Mouse (Mus musculus): ENCODE data around the gene Git1. TPM values are rescaled to one million over a fixed set of nuclear protein-coding genes. Genes with fewer than 3 reads are reported as not detected.

The Git1 gene
- polyA plus RNA-seq, 1 experiment from 2014 or later = 10.3 TPM

- Histone ChIP-seq H3K27ac (no peak overlapping the region), H3K4me1 (replicated peaks) (no peaks in the 10 kb centered on the region), H3K9me3 (no peaks in the 10 kb centered on the region), H3K4me2 (no peak overlapping the region), H3K9ac (replicated peaks) (no peak overlapping the region), H3K36me3 (peaks cover 11% of the 10 kb centered on the region), H3K27me3 (no peaks in the 10 kb centered on the region), H3K4me3 (replicated peaks) (no peak overlapping the region)
- WGBS = 92% methylated on average over 3 of the region's 3 CpGs
- no peak for ATAC-seq (ENCODE audit: insufficient number of reproducible peaks, insufficient read depth, low FRiP score, low TSS enrichment, low read depth)
These were observed 36.3 kb downstream of the Git1 start for GRCm38 (mm10) chr11:77529644-77530043.

DNA sequence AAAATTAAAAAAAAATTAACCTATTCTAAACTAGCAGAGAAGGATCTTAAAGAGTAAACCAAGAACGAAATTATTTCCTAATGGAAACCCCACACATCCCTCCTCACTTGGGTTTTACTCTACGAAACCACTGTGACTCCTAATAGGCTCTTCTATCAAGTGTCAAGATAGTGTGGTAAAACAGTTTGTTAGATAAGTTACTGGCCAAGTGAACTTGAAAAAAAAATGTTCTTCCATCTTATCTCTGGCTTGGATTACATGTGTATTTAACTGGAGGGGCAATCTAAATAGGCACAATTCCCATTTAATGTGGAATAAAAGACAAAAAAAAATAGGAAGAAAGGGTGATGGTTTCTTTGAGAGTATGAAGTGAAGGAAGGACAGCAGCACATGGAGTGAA is 37.5 kb downstream of the Git1 start:
- H3K27me3 ChIP-seq = no peaks in the 10 kb centered on the region
- 93% methylated on average over 2 of the region's 2 CpGs for WGBS
- no peak for ATAC-seq (ENCODE audit: insufficient number of reproducible peaks, insufficient read depth, low FRiP score, low TSS enrichment, low read depth)

DNA sequence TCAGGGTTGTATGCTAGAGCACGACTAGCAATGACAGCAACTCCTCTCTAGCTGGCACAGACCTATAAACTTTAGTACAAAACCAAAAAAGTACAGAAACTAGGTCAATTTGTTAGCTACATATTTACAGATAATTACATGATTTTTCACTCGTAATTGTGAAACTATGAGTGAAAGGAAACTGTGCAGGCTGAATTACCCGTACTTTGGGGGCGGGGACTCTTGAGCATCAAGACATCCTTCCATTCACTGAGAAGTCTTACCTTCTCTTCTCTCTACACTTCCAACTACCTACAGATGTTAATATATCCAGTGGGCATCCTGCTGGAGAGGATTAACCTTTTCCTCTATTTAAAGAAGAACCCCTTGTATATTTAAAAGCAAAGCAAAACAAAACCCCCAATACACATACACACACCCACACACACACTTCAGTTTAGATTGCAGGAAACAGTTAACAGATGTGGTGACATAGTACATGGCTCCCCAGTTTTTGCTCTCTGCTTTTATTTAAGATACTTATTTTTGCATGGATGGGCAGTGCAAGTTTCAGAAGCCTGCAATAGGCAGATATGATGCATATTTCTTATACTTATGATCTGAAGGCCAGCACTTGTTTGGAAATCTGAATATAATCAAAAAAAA is 39.0 kb downstream of the Git1 start:
- H3K27me3 ChIP-seq = no peaks in the 10 kb centered on the region
- ATAC-seq (ENCODE audit: insufficient number of reproducible peaks, insufficient read depth, low FRiP score, low TSS enrichment, low read depth) = no peak
- no peak overlapping the region for H3K27ac ChIP-seq
- H3K9ac ChIP-seq (replicated peaks) = no peak overlapping the region
- no peak overlapping the region for H3K4me3 ChIP-seq (replicated peaks)
- no peaks in the 10 kb centered on the region for H3K9me3 ChIP-seq
- peaks cover 26% of the 10 kb centered on the region for H3K36me3 ChIP-seq
- H3K4me1 ChIP-seq (replicated peaks) = no peaks in the 10 kb centered on the region
- WGBS = 90% methylated on average over 4 of the region's 4 CpGs
- H3K4me2 ChIP-seq = no peak overlapping the region

More for the DNA sequence above, 37.5 kb downstream of the Git1 start:
- H3K4me3 ChIP-seq (replicated peaks) = no peak overlapping the region
- no peak overlapping the region for H3K27ac ChIP-seq
- peaks cover 17% of the 10 kb centered on the region for H3K36me3 ChIP-seq
- H3K4me2 ChIP-seq = no peak overlapping the region
- H3K4me1 ChIP-seq (replicated peaks) = no peaks in the 10 kb centered on the region
- no peaks in the 10 kb centered on the region for H3K9me3 ChIP-seq
- no peak overlapping the region for H3K9ac ChIP-seq (replicated peaks)

DNA sequence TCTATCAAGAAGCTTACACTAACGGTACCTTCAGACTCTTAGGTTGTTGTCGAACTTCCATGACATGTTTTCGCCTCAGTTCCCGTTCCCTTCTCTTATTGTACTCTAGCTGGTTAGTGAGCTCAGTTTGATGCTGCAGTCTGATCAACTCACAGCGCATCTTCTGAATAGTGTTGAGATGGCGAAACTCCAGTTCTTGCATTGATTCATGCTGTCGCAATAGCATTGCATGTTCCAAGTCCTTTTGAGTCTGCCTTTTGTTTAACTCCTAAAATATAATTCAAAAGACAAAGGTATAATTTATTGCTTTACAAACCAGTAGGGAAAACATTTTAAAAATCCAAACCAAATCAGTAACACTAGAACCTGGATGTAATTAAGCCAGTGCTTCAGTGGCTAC is 51.9 kb downstream of the Git1 start:
- no peak for ATAC-seq (ENCODE audit: insufficient number of reproducible peaks, insufficient read depth, low FRiP score, low TSS enrichment, low read depth)
- no peaks in the 10 kb centered on the region for H3K4me1 ChIP-seq (replicated peaks)
- no peak overlapping the region for H3K27ac ChIP-seq
- H3K9me3 ChIP-seq = no peaks in the 10 kb centered on the region
- no peak overlapping the region for H3K4me2 ChIP-seq
- H3K36me3 ChIP-seq = peaks cover 91% of the 10 kb centered on the region
- H3K9ac ChIP-seq (replicated peaks) = no peak overlapping the region
- WGBS = 92% methylated on average over 7 of the region's 7 CpGs
- H3K27me3 ChIP-seq = no peaks in the 10 kb centered on the region
- no peak overlapping the region for H3K4me3 ChIP-seq (replicated peaks)

Other genes with a start within 250 kb of the Git1 start
- gene Coro6, start 31.2 kb upstream of the Git1 start, polyA plus RNA-seq (2016; fragmentation: Nextera tagmentation; extraction: Ambion mirVana) = 0.33 and 0.54 TPM in 2 replicates
- 12.9 and 13.1 TPM in 2 replicates for gene Ankrd13b, start 3.9 kb upstream of the Git1 start, polyA plus RNA-seq (2016; fragmentation: Nextera tagmentation; extraction: Ambion mirVana)
- gene Abhd15, start 21.6 kb downstream of the Git1 start, polyA plus RNA-seq (2016; fragmentation: Nextera tagmentation; extraction: Ambion mirVana) = 1.5 and 2.4 TPM in 2 replicates
- 49.1 and 53.2 TPM in 2 replicates for gene Trp53i13, start 22.4 kb downstream of the Git1 start, polyA plus RNA-seq (2016; fragmentation: Nextera tagmentation; extraction: Ambion mirVana)
- gene Gm10392, start 25.6 kb downstream of the Git1 start, polyA plus RNA-seq (2016; fragmentation: Nextera tagmentation; extraction: Ambion mirVana) = not detected in 2 replicates
- 12.7 and 13.9 TPM in 2 replicates for gene Taok1, start 114.3 kb downstream of the Git1 start, polyA plus RNA-seq (2016; fragmentation: Nextera tagmentation; extraction: Ambion mirVana)
- gene Nufip2, start 192.6 kb downstream of the Git1 start, polyA plus RNA-seq (2016; fragmentation: Nextera tagmentation; extraction: Ambion mirVana) = 4.6 and 4.7 TPM in 2 replicates
- gene Cryba1, start 231.7 kb downstream of the Git1 start, polyA plus RNA-seq (2016; fragmentation: Nextera tagmentation; extraction: Ambion mirVana) = 0.28 TPM in 1 of 2 replicates, not detected in the other